Mouse (Mus musculus) embryonic facial prominence, embryonic 13.5 days (tissue): ENCODE data around the gene Ptprt. TPM values are rescaled to one million over a fixed set of nuclear protein-coding genes. Genes with fewer than 3 reads are reported as not detected.

ENCODE experiments used
- ATAC-seq: fragments of 200-750 bp; cut with Nextera tagmentation; 2 replicates; pipeline ENCODE4 v1.8.0; 2017; ENCODE audit warnings: low read depth; ENCODE audit not compliant: insufficient number of reproducible peaks, insufficient read depth, low FRiP score, low TSS enrichment
- H3K27ac ChIP-seq: fragments of 300-500 bp; sonication (generic); 2 replicates; pipeline ENCODE4 v1.5.1; 2015; ENCODE audit warnings: moderate library complexity, mild to moderate bottlenecking, inconsistent platforms
- H3K27me3 ChIP-seq: fragments of 300-500 bp; sonication (generic); 2 replicates; pipeline ENCODE4 v1.6.1; 2015; ENCODE audit warnings: mild to moderate bottlenecking, inconsistent platforms
- H3K36me3 ChIP-seq: fragments of 300-500 bp; sonication (generic); 2 replicates; pipeline ENCODE4 v1.6.1; 2015; ENCODE audit warnings: mild to moderate bottlenecking, inconsistent platforms
- H3K4me1 ChIP-seq: fragments of 300-500 bp; sonication (generic); 2 replicates; pipeline ENCODE4 v1.6.1; 2015; ENCODE audit warnings: inconsistent platforms
- H3K4me2 ChIP-seq: fragments of 300-500 bp; sonication (generic); 2 replicates; pipeline ENCODE4 v1.6.1; 2015; ENCODE audit warnings: moderate library complexity, mild to moderate bottlenecking, inconsistent platforms
- H3K4me3 ChIP-seq: fragments of 300-500 bp; sonication (generic); 2 replicates; pipeline ENCODE4 v1.5.1; 2015; ENCODE audit warnings: mild to moderate bottlenecking, inconsistent platforms
- H3K9ac ChIP-seq: fragments of 300-500 bp; sonication (generic); 2 replicates; pipeline ENCODE4 v1.6.1; 2015; ENCODE audit warnings: mild to moderate bottlenecking, inconsistent platforms
- H3K9me3 ChIP-seq: fragments of 300-500 bp; sonication (generic); 2 replicates; pipeline ENCODE4 v1.6.1; 2016; ENCODE audit warnings: inconsistent platforms
- WGBS: fragments of 180-500 bp; shearing (Covaris S2); methylation state at CpG from one replicate; pipeline ENCODE4 v1.1.7; 2015; ENCODE audit warnings: mixed read lengths; 5-methylcytosine and 5-hydroxymethylcytosine counted together
- polyA plus RNA-seq: library from polyadenylated mRNA; unstranded; fragments of >200 nt; fragmentation: Nextera tagmentation; extraction: Ambion mirVana; gene quantifications from 2 replicates; pipeline ENCODE4 v1.2.1, GENCODE M21; 2015

Ptprt gene
- polyA plus RNA-seq, 1 experiment from 2014 or later: 0.93 TPM

GRCm38 (mm10) chr2:162581651-162582050 lies 79.3 kb downstream of the Ptprt start:
- H3K27ac ChIP-seq: no peak overlapping the region
- WGBS: 77% methylated on average over 4 of the region's 4 CpGs
- H3K4me3 ChIP-seq: no peak overlapping the region
- no peaks in the 10 kb centered on the region for H3K36me3 ChIP-seq
- H3K27me3 ChIP-seq: no peaks in the 10 kb centered on the region
- H3K9me3 ChIP-seq: no peaks in the 10 kb centered on the region
- H3K4me2 ChIP-seq: no peak overlapping the region
- ATAC-seq: no peak
- H3K4me1 ChIP-seq: no peaks in the 10 kb centered on the region
- no peak overlapping the region for H3K9ac ChIP-seq

- Histone ChIP-seq H3K4me1 (no peaks in the 10 kb centered on the region), H3K9ac (no peak overlapping the region), H3K27ac (no peak overlapping the region), H3K4me3 (no peak overlapping the region), H3K36me3 (no peaks in the 10 kb centered on the region), H3K9me3 (no peaks in the 10 kb centered on the region), H3K4me2 (no peak overlapping the region), H3K27me3 (no peaks in the 10 kb centered on the region)
- peak; percentile 56; the same call in 1 of the 2 replicates for ATAC-seq
- 93% methylated on average over 7 of the region's 7 CpGs for WGBS
Observed at GRCm38 (mm10) chr2:162577819-162578218, 83.1 kb downstream of the Ptprt start.

DNA sequence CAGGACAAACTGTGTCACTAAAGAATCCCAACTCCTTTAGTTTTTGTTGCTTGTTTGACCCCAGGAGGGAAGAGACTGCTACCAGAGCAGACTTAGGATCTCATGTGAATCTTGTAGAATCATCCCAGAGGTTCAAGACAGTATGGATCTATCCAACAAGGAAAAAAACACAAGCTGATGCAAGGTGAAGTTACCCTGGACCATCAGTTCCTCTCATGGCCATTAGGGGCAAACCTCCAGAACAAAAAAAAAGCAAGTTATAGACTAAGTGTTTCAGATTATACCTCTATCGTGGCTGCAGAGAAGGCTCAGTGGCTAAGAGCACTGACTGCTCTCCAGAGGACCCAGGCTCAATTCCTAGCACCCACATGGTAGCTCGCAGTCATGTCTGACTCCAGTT lies 88.1 kb downstream of the Ptprt start:
- Histone ChIP-seq H3K9me3 (no peaks in the 10 kb centered on the region), H3K36me3 (no peaks in the 10 kb centered on the region), H3K4me3 (no peak overlapping the region)

DNA sequence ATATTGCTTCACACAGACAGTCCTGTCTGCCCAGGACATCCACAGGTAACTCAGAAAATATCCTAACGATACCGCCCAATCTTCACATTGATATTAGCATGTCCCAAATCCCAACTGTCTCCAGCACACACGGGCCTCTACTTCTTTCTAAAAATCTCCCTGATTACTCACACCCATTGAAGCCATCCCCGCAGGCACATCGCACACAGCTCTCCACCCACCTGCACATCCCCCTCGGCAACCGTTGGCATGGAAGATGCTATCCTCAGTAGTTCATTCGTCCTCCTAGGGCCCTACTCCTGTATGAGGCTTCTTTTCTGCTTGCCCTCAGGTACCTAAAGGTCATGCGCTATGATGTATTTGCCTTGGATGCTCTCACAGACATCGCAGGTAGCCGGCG lies 89.9 kb downstream of the Ptprt start:
- no peak for ATAC-seq
- 92% methylated on average over 12 of the region's 12 CpGs for WGBS

More for the DNA sequence above, 88.1 kb downstream of the Ptprt start:
- Histone ChIP-seq H3K4me1 (no peaks in the 10 kb centered on the region), H3K27me3 (no peaks in the 10 kb centered on the region), H3K4me2 (no peak overlapping the region), H3K27ac (no peak overlapping the region), H3K9ac (no peak overlapping the region)
- no peak for ATAC-seq
- 68% methylated on average over 2 of the region's 2 CpGs for WGBS

DNA sequence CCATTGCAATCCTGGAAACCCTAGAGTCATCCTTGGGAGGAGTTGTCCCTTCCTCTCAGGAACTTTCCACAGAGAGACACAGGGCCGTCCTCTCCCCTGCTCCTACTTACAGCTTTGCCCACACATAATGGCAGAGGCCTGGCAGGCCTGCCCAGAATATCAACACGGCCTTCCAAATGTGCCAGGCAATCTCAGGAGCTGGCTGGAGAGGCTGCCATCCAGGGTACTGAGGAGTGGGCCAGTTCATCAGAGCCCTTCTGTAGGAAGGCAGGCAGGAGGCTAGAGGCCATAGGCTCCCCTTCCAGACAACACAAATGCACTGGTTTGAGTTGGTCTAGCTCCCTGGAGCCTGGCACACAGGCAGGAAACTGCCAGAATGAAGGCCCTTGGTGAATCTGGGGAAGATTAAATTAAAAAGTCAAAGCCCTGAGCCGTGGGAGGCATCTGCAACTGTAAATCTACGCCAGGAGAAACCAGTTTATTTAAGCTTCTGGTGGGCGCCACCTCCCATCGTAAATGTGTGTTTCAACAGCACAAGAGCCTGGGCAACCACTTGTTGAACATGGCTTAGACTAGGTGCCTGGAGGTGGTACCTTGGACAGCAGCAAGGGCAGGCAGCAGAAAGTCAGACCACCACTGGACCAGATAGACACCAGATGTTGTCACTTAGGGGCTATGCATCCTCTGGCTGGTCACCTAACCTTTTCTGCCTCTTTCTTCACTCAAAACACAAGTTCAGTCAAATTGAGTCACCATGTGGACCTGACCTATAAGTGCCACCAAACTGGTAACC lies 92.4 kb downstream of the Ptprt start:
- ATAC-seq: no peak
- Histone ChIP-seq H3K27ac (no peak overlapping the region), H3K4me1 (no peaks in the 10 kb centered on the region), H3K4me2 (no peak overlapping the region), H3K4me3 (no peak overlapping the region), H3K9ac (no peak overlapping the region), H3K36me3 (no peaks in the 10 kb centered on the region), H3K9me3 (no peaks in the 10 kb centered on the region), H3K27me3 (no peaks in the 10 kb centered on the region)
- 60% methylated on average over 6 of the region's 6 CpGs for WGBS

More for the DNA sequence above, 89.9 kb downstream of the Ptprt start:
- no peaks in the 10 kb centered on the region for H3K4me1 ChIP-seq
- no peaks in the 10 kb centered on the region for H3K9me3 ChIP-seq
- H3K27ac ChIP-seq: no peak overlapping the region
- no peak overlapping the region for H3K9ac ChIP-seq
- H3K36me3 ChIP-seq: no peaks in the 10 kb centered on the region
- H3K27me3 ChIP-seq: no peaks in the 10 kb centered on the region
- H3K4me2 ChIP-seq: no peak overlapping the region
- no peak overlapping the region for H3K4me3 ChIP-seq

- no peaks in the 10 kb centered on the region for H3K9me3 ChIP-seq
- no peaks in the 10 kb centered on the region for H3K27me3 ChIP-seq
- no peaks in the 10 kb centered on the region for H3K4me1 ChIP-seq
- H3K9ac ChIP-seq: no peak overlapping the region
- no peaks in the 10 kb centered on the region for H3K36me3 ChIP-seq
- no peak overlapping the region for H3K4me3 ChIP-seq
- WGBS: 87% methylated on average over 8 of the region's 8 CpGs
- ATAC-seq: no peak
- H3K27ac ChIP-seq: no peak overlapping the region
- H3K4me2 ChIP-seq: no peak overlapping the region
Observed at GRCm38 (mm10) chr2:162548312-162548711, 112.6 kb downstream of the Ptprt start.

- Histone ChIP-seq H3K4me3 (no peak overlapping the region), H3K27me3 (no peaks in the 10 kb centered on the region), H3K36me3 (no peaks in the 10 kb centered on the region), H3K9me3 (no peaks in the 10 kb centered on the region), H3K4me1 (no peaks in the 10 kb centered on the region), H3K9ac (no peak overlapping the region), H3K27ac (no peak overlapping the region), H3K4me2 (no peak overlapping the region)
- WGBS: 37% methylated on average over 7 of the region's 7 CpGs
- ATAC-seq: no peak
Observed at GRCm38 (mm10) chr2:162531638-162532037, 129.3 kb downstream of the Ptprt start.

DNA sequence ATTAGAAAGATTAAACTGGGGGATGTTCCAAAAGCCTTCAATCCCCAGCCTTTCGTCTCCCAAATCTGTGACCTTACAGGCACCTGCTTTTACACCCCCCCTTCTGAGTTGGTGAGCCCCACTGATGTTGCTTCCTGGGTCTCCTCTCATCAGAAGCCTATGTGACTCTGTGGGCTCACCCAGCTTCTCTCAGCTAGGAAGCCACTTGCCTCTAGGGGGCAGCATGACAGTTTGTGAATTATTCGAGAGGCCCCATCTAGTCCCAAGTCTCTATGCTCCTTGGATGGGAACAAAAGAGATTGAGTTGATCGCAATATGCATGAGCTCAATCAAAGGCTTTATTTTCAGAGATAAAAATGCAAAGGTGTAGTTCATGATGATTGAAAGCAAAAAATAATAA lies 132.0 kb downstream of the Ptprt start:
- ATAC-seq: no peak
- Histone ChIP-seq H3K36me3 (no peaks in the 10 kb centered on the region), H3K4me2 (no peak overlapping the region), H3K9ac (no peak overlapping the region), H3K9me3 (no peaks in the 10 kb centered on the region), H3K4me3 (no peak overlapping the region), H3K4me1 (no peaks in the 10 kb centered on the region), H3K27me3 (no peaks in the 10 kb centered on the region), H3K27ac (no peak overlapping the region)
- WGBS: 95% methylated on average over 3 of the region's 3 CpGs

DNA sequence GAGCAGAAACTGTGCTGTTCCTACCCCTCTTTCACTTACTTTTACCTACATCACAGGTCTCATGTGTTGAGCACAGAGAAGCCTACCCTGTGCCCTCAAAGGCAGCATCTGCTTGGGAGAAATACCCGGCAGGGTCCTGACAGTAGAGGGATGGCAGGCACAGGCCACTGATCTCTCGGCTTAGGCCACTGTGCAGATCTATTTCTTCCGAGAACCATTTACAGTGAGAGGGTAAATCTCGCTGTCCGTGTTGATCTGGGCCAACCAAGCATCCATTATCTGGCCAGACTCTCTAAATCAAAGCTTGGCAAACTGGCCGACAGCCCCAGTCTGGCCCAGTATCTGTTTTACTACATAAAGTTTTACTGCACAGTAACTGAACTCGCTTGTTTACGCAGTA lies 145.0 kb downstream of the Ptprt start:
- H3K4me3 ChIP-seq: no peak overlapping the region
- no peak overlapping the region for H3K9ac ChIP-seq
- H3K27ac ChIP-seq: no peak overlapping the region
- ATAC-seq: no peak
- no peaks in the 10 kb centered on the region for H3K27me3 ChIP-seq
- H3K4me1 ChIP-seq: no peaks in the 10 kb centered on the region
- WGBS: 84% methylated on average over 8 of the region's 8 CpGs
- H3K9me3 ChIP-seq: no peaks in the 10 kb centered on the region
- H3K4me2 ChIP-seq: no peak overlapping the region
- H3K36me3 ChIP-seq: no peaks in the 10 kb centered on the region

DNA sequence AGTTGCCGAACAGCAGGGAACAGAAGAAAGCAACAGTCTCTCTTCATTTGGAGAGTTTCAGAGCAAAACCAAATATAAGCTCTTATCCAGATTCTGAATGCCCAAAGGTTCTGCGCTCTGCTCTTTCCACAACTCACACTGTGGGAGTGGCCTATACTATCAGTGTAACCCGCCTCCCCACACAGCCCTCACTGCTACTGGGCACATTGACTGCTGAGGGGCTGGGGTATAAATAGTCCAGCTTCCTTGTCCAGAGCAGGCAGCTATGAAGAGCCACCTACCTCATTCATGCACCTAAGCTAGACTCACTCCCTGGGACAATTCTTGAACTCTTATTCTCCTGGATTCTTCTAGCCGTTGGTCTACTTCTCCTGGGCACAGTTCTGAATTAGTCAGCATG lies 147.9 kb downstream of the Ptprt start:
- Histone ChIP-seq H3K36me3 (no peaks in the 10 kb centered on the region), H3K9ac (no peak overlapping the region), H3K9me3 (no peaks in the 10 kb centered on the region), H3K27me3 (no peaks in the 10 kb centered on the region), H3K4me1 (no peaks in the 10 kb centered on the region), H3K27ac (no peak overlapping the region), H3K4me2 (no peak overlapping the region), H3K4me3 (no peak overlapping the region)
- WGBS: 86% methylated on average over 4 of the region's 4 CpGs
- no peak for ATAC-seq

DNA sequence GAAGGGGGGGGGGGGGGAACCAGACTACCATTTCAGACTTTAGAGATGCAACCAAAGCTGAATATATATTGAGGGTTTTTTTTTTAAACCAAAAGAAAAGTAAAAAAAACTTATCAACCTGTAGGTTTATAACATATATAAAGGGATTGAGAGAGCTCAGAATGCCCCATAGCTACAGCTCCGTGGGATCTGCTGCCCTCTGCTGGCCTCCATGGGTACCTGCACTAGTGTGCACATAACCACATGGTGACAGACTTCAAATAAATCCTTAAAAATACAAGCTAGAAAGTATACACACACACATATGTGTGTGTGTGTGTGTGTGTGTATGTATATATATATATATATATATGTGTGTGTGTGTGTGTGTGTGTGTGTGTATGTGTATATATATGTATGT lies 148.9 kb downstream of the Ptprt start:
- Histone ChIP-seq H3K36me3 (no peaks in the 10 kb centered on the region), H3K9me3 (no peaks in the 10 kb centered on the region), H3K27me3 (no peaks in the 10 kb centered on the region), H3K27ac (no peak overlapping the region), H3K4me1 (no peaks in the 10 kb centered on the region), H3K4me2 (no peak overlapping the region), H3K4me3 (no peak overlapping the region), H3K9ac (no peak overlapping the region)
- 71% methylated on average over 1 of the region's 1 CpGs for WGBS
- no peak for ATAC-seq

GRCm38 (mm10) chr2:162509016-162509415 lies 151.9 kb downstream of the Ptprt start:
- 83% methylated on average over 5 of the region's 5 CpGs for WGBS
- Histone ChIP-seq H3K27me3 (no peaks in the 10 kb centered on the region), H3K27ac (no peak overlapping the region), H3K4me2 (no peak overlapping the region), H3K9me3 (no peaks in the 10 kb centered on the region), H3K9ac (no peak overlapping the region), H3K36me3 (no peaks in the 10 kb centered on the region), H3K4me1 (no peaks in the 10 kb centered on the region), H3K4me3 (no peak overlapping the region)
- no peak for ATAC-seq
